Mouse (Mus musculus) heart, adult 2 months (tissue): ENCODE results near the gene Kcnip1. TPM values are rescaled to one million over a fixed set of nuclear protein-coding genes. Genes with fewer than 3 reads are reported as not detected.
A peak's percentile ranks its signal among the peaks of the same experiment; 100 is the strongest.

ENCODE experiments used
- DNase-seq, 2 experiments: peaks; one replicate each; pipeline ENCODE4 v3.0.0; 2021
- H3K27ac ChIP-seq: fragments of 200-600 bp; 2 replicates; pipeline ENCODE4 v1.8.1; 2022
- H3K27me3 ChIP-seq: fragments of 200-500 bp; 2 replicates; pipeline ENCODE4 v1.6.1; 2012; ENCODE audit warnings: mild to moderate bottlenecking, low read length, inconsistent platforms, mixed read lengths; ENCODE audit not compliant: control insufficient read depth, insufficient read depth
- H3K36me3 ChIP-seq: fragments of 200-500 bp; 2 replicates; pipeline ENCODE4 v1.6.1; 2012; ENCODE audit warnings: low read length, inconsistent platforms; ENCODE audit not compliant: control insufficient read depth, insufficient read depth
- H3K4me1 ChIP-seq: fragments of 200-500 bp; 2 replicates; pipeline ENCODE4 v1.6.1; 2011; ENCODE audit warnings: low read length; ENCODE audit not compliant: control insufficient read depth, insufficient read depth
- H3K4me3 ChIP-seq: fragments of 200-600 bp; 2 replicates; pipeline ENCODE4 v1.8.1; 2022
- H3K79me2 ChIP-seq: fragments of 200-500 bp; replicated peaks from 2 replicates; pipeline ENCODE4 v1.6.1; 2012; ENCODE audit warnings: mild to moderate bottlenecking, inconsistent platforms, low read length, moderate library complexity, mixed read lengths; ENCODE audit not compliant: control insufficient read depth, insufficient read depth
- H3K9ac ChIP-seq: fragments of 200-500 bp; 2 replicates; pipeline ENCODE4 v1.6.1; 2012; ENCODE audit warnings: low read depth, mild to moderate bottlenecking, control low read depth, inconsistent platforms, low read length, mixed read lengths
- CTCF ChIP-seq: fragments of 200-600 bp; IDR thresholded peaks from 2 replicates; pipeline ENCODE4 v1.8.1; 2022; ENCODE audit warnings: antibody characterized with exemption, mild to moderate bottlenecking, moderate library complexity
- EP300 ChIP-seq: fragments of 200-500 bp; IDR thresholded peaks from 2 replicates; pipeline ENCODE4 v1.6.1; 2011; ENCODE audit warnings: low read depth, low read length, control low read depth; ENCODE audit not compliant: insufficient read depth
- POLR2A ChIP-seq: fragments of 200-500 bp; IDR thresholded peaks from 2 replicates; pipeline ENCODE4 v1.6.1; 2011; ENCODE audit warnings: mild to moderate bottlenecking, low read depth, low read length, control low read depth; ENCODE audit not compliant: insufficient read depth
- WGBS: fragments of 180-500 bp; shearing (Covaris S2); methylation state at CpG from one replicate; pipeline ENCODE4 v1.1.7; 2018; 5-methylcytosine and 5-hydroxymethylcytosine counted together
- intact Hi-C: fragments of 180-260 bp; cut with DNase I; formaldehyde crosslinking; loops from one replicate; pipeline ENCODE4 v1.15.1; 2025
- polyA plus RNA-seq: library from polyadenylated mRNA; depleted of rRNA; stranded (reverse); fragments of >200 nt; gene quantifications from 2 replicates; pipeline ENCODE4 v1.2.3, GENCODE M21; 2012
- total RNA-seq, 2 experiments: library from RNA; stranded (reverse); gene quantifications; 2 replicates each; pipeline ENCODE4 v1.2.3; 2021

Kcnip1 gene
- total and polyA plus RNA-seq, 3 experiments: 0.11 to 0.18 TPM; not detected in 1

GRCm38 (mm10) chr11:33627136-33627742, 365.7 kb downstream of the Kcnip1 start:
- Histone ChIP-seq H3K27ac (no peak overlapping the region), H3K9ac (no peak overlapping the region), H3K4me1 (no peaks in the 10 kb centered on the region), H3K79me2 (no peaks in the 10 kb centered on the region), H3K4me3 (no peak overlapping the region), H3K36me3 (no peaks in the 10 kb centered on the region), H3K27me3 (no peaks in the 10 kb centered on the region)
- intact Hi-C loops: no loop called here
- WGBS: 77% methylated on average over 4 of the region's 4 CpGs
- DNase-seq: no peak
- TF ChIP-seq POLR2A (no peak), CTCF (no peak), EP300 (no peak)

- no peaks in the 10 kb centered on the region for H3K36me3 ChIP-seq
- no peak overlapping the region for H3K4me3 ChIP-seq
- H3K4me1 ChIP-seq: no peaks in the 10 kb centered on the region
- DNase-seq: peak; percentile 51 to 74
- intact Hi-C loops: loop anchor here (1.0 to 2.0 kb wide), 2 partner anchors 319 to 438 kb away; no protein-coding TSS in a partner anchor
- 6% methylated on average over 15 of the region's 15 CpGs for WGBS
- no peaks in the 10 kb centered on the region for H3K27me3 ChIP-seq
- TF ChIP-seq EP300 (0 out of 2 replicates have a peak, but pooled peaks have one; percentile 48), CTCF (peak; percentile 90), POLR2A (no peak)
- H3K79me2 ChIP-seq: no peaks in the 10 kb centered on the region
- H3K9ac ChIP-seq: no peak overlapping the region
- no peak overlapping the region for H3K27ac ChIP-seq
These were observed 378.7 kb downstream of the Kcnip1 start for GRCm38 (mm10) chr11:33614218-33614617.

DNA sequence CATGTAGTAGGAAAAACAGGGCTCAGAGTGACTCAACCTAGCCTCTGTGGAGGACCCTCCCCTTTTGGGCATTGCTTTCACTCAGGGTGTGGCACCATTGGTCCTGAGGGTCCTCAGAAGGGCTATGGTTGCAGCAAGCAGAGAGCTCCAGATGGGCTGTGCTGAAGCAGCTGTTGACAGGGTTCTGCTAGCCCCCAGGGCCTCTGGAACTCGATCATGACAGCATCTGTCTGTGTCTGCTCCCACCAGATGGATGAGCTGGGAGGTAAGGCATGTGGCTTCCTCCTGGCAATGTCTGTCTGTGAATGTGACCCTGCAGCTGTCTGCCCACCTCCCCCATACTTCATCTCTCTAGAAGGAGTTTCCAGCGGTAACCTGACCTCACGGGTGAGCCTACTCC, 385.2 kb downstream of the Kcnip1 start:
- no peaks in the 10 kb centered on the region for H3K4me1 ChIP-seq
- intact Hi-C loops: no loop called here
- no peaks in the 10 kb centered on the region for H3K79me2 ChIP-seq
- H3K27me3 ChIP-seq: no peaks in the 10 kb centered on the region
- TF ChIP-seq CTCF (no peak), POLR2A (no peak), EP300 (no peak)
- H3K4me3 ChIP-seq: no peak overlapping the region
- no peak overlapping the region for H3K9ac ChIP-seq
- whole genome bisulfite sequencing: 23% methylated on average over 3 of the region's 3 CpGs
- H3K36me3 ChIP-seq: no peaks in the 10 kb centered on the region
- no peak overlapping the region for H3K27ac ChIP-seq
- DNase-seq: no peak

GRCm38 (mm10) chr11:33603174-33603573, 389.8 kb downstream of the Kcnip1 start:
- H3K36me3 ChIP-seq: no peaks in the 10 kb centered on the region
- H3K4me3 ChIP-seq: no peak overlapping the region
- 43% methylated on average over 2 of the region's 2 CpGs for WGBS
- H3K4me1 ChIP-seq: no peaks in the 10 kb centered on the region
- H3K27ac ChIP-seq: no peak overlapping the region
- no peaks in the 10 kb centered on the region for H3K79me2 ChIP-seq
- no peak for TF ChIP-seq CTCF
- no peak for TF ChIP-seq POLR2A
- intact Hi-C loops: no loop called here
- H3K9ac ChIP-seq: no peak overlapping the region
- DNase-seq: no peak
- H3K27me3 ChIP-seq: no peaks in the 10 kb centered on the region

- WGBS: 62% methylated on average over 4 of the region's 4 CpGs
- Histone ChIP-seq H3K27ac (no peak within 1 kb of the TSS), H3K4me3 (no peak within 1 kb of the TSS), H3K9ac (no peak within 1 kb of the TSS), H3K36me3 (no peaks in the 10 kb centered on the region), H3K27me3 (no peaks in the 10 kb centered on the region), H3K79me2 (no peaks in the 10 kb centered on the region), H3K4me1 (no peaks in the 10 kb centered on the region)
- intact Hi-C loops: no loop called here
- TF ChIP-seq POLR2A: no peak
- no peak for TF ChIP-seq EP300
- TF ChIP-seq CTCF: no peak
- no peak for DNase-seq
These were observed 394.0 kb downstream of the Kcnip1 start, which contains the start of gene D130052B06Rik for GRCm38 (mm10) chr11:33598986-33599385. D130052B06Rik (plus strand) TSS chr11:33599302.

GRCm38 (mm10) chr11:33596655-33597054, 396.3 kb downstream of the Kcnip1 start:
- TF ChIP-seq EP300: no peak
- no peak for TF ChIP-seq POLR2A
- no peak for TF ChIP-seq CTCF
- intact Hi-C loops: no loop called here
- H3K79me2 ChIP-seq: no peaks in the 10 kb centered on the region
- 70% methylated on average over 4 of the region's 4 CpGs for WGBS
- no peaks in the 10 kb centered on the region for H3K36me3 ChIP-seq
- no peak overlapping the region for H3K27ac ChIP-seq
- H3K4me1 ChIP-seq: no peaks in the 10 kb centered on the region
- no peaks in the 10 kb centered on the region for H3K27me3 ChIP-seq
- no peak overlapping the region for H3K4me3 ChIP-seq
- DNase-seq: no peak
- H3K9ac ChIP-seq: no peak overlapping the region
